Mouse (Mus musculus) cerebellum, postnatal 10 days (tissue): ENCODE measurements at regions not wholly inside any gene's neighbourhood (a gene's known extent, or its start where the extent isn't known, plus 50 kb on each side); places are given as distances from the start of the nearest gene placed in this dataset.

Experiments
- DNase-seq, 2 experiments: peaks; one replicate each; pipeline ENCODE4 v3.0.0; 2021; ENCODE audit warnings: mixed read lengths in 2 of 2

GRCm38 (mm10) chr9:26247669-26248068 lies 485.9 kb upstream of the B3gat1 start:
- peak in 1 of 2 experiments; percentile 1 for DNase-seq

GRCm38 (mm10) chr9:26264867-26265725 lies 468.4 kb upstream of the B3gat1 start:
- DNase-seq = no peak
